Mouse (Mus musculus): ENCODE measurements at regions not wholly inside any gene's neighbourhood (a gene's known extent, or its start where the extent isn't known, plus 50 kb on each side); places are given as distances from the start of the nearest gene placed in this dataset.
"Not testable (repeated sequence)": the region's sequence is repeated elsewhere in the genome, so short reads cannot be mapped to it uniquely, and the experiment has no call there.

DNA sequence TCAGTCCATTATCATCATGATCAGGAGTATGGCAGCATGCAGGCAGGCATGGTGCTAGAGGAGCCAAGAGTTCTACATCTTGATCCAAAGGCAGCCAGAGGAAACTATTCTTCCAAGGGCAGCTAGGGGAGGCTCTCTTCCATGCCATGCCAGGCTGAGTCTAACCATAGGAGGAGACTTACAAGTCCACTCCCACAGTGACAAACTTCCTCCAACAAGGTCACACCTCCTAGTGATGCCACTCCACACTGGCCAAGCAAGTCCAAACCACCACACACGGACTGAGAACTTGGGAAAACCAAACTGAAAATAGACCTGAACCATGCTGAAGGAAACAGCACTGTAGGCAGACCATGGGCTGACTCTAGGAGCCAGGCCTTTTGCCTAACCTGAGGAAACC lies 197.4 kb downstream of the Prex1 start:
- DNase-seq = no peak

- DNase-seq = no peak
Observed at GRCm38 (mm10) chr2:166514664-166515063, 199.0 kb downstream of the Prex1 start.

- no peak for DNase-seq
Observed at GRCm38 (mm10) chr2:166512488-166512887, 201.1 kb downstream of the Prex1 start.

DNA sequence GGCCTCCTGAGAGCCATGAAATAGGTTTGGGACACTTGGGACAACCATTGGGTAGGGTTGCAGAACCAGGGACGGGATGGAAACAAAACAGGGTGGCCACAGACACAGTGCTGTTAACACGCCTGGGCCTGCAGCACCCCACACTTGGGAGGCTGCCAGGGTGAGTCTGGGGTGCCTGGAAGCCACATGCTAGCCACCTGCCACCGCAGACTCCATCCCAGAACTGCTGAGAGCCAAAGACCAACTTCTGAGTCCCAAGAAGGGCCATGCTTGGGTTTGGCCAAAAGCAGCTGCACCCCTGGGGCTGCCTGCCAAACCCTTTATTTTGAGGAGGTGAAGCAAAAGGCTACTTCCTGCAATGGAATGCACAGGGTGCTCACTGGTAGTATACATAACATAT lies 202.2 kb downstream of the Prex1 start:
- DNase-seq = not testable (repeated sequence)

- no peak for DNase-seq
Observed at GRCm38 (mm10) chr2:166510776-166511175, 202.9 kb downstream of the Prex1 start.

GRCm38 (mm10) chr2:166509591-166509990 lies 204.0 kb downstream of the Prex1 start:
- no peak for DNase-seq

DNA sequence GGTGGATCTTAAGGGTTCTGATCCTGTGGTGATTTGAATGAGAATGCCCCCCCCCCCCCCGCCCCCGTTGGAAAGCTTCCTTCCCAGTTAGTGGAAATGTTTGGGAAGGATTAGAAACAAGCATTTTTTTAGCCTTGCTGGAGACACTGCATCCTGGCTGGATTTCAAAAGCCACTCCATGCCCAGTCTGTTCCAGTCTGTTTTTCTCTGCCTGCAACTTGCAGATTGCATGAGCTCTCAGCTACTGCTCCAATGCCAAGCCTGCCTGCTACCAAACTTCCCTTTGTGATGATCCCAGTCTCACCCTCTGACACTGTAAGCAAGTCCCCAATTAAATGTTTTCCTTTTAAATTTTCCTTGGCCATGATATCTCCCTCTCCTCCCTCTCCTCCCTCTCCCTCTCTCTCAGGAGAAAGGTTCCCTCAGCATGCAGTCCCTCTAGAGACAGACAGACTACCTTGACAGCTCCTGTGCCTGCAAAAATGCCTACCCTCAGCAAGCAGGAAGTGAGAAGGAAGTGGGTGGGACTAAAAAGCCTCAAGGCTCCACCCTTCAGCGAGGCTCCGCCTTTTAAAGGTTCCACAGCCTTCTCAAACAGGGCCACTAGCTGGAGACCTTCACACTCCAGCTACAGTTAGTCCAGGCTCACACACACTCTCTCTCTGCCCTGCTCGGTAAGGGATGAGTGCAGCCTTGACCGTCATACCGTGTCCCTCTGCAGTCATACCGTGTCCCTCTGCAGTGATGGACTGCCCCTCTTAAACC lies 204.8 kb downstream of the Prex1 start:
- DNase-seq = no peak

DNA sequence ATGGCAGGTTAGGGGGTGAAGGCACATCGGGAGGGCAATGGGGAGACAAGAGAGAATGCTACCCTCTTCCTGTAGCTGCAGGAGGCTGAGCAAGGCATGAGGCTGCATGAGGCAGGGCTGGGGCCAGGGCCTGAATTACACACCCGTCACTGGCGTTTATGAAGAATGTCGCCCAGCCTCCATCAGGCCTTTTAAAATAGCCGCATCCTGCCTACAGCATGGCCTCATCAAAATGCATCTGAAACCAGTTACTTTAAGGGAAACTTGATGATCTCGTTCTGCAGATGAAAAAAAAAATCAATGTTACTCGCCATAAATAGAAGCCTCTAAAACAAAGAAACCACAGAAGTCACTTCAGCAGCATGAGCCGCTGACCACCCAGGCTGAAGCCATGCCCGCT lies 208.3 kb downstream of the Prex1 start:
- DNase-seq = no peak

DNA sequence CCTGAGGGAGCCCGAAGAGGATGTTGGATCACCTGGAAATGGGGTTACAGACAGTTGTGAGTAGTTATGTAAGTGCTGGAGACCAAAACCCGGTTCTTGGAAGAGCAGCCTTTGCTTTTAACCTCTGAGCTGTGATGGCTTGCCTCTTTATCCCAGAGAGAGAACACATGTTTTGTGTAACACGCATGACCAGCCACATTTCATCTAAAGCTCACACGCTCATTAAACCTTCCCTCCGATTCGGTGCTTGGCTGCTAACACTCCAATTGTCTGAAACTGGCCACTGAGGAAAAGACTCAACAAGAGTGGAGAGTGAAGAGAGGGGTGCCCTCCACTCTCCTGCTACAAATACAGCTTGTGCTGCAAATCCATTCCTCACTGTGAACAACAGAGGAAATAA lies 210.0 kb downstream of the Prex1 start:
- DNase-seq = no peak

- DNase-seq = peak; percentile 15
Observed at GRCm38 (mm10) chr2:166492895-166493294, 220.7 kb downstream of the Prex1 start.

- DNase-seq = no peak
Observed at GRCm38 (mm10) chr2:166492421-166492820, 221.2 kb downstream of the Prex1 start.

- DNase-seq = no peak
Observed at GRCm38 (mm10) chr2:166491861-166492260, 221.8 kb downstream of the Prex1 start.

DNA sequence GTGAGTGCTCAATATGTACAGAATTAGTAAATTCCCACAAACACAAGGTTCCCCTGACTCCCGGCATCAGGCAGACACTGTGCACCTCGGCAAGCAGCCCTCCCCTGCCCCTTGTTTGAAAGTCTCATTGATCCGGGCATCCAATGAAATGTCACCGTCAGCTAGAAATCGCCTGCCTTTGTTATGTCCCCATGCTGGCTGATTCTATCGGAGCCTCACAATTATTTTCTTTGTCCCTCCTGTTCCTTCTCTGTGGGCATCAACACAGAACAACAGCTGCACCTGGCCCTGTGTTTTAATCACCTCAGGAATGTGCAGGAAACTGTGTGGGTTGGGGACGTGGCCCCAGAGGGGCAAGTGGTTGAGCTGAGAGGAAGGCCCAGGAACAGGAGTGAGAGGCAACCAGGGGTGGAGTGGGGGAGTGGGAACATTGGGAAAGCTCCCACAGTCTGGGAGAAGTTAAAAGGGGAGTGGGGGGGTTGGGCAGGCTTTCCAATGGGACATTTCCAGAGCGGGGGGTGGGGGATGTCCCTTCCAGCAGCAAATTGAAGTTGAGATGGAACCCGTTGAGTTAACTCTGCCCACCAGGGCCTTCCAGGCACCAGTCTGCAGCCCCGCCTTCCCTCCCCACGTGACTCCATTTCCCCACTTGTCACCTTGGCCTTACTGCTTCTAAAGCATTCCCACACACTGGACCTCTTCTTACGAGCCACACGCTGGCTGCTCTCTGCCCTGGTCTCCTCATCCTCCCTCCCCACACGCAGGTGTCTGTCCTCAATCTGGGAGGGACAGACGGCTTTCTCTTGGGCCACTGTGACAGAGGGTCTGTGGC lies 224.4 kb downstream of the Prex1 start:
- no peak for DNase-seq

DNA sequence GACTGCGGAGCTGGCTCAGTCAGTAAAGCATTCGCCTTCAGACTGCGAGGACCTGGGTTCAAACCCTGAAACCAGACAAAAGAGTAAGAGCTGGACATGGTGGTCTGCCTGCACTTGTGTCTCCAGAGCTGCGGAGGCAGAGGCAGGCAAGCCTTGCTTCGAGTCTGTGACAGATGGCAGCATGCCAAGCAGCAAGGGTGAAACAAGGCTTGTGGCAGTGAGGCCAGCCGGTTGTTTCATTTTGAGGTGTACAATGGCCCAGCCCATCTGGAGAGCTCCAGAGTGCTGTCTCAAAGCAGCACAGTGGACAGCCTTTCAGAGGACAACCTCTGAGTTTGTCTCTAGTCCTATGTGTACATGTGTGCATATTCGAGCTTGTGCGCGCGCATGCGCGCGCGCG lies 225.9 kb downstream of the Prex1 start:
- DNase-seq = no peak

GRCm38 (mm10) chr2:166485788-166486187 lies 227.8 kb downstream of the Prex1 start:
- no peak for DNase-seq

DNA sequence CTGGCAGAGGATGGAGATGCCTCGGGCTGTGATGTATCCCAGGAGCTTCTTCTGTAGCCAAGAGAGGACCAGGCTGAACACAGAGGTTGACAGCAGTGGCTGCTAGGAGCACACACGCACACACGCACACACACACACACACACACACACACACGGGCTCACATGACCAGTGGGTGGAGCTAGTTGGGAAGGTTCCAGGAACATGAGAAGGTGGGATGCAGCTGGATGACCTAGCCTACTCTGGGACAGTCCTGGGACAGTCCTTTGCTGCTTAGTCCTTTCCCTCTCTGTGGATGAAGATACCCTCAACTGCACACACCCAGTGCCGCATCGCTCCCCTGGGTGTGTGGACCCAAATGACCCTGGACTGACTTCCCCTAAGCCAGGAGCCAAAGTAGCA lies 228.3 kb downstream of the Prex1 start:
- no peak for DNase-seq

GRCm38 (mm10) chr2:166483617-166484319 lies 229.9 kb downstream of the Prex1 start:
- DNase-seq = no peak

- no peak for DNase-seq
Observed at GRCm38 (mm10) chr2:166482720-166483616, 230.7 kb downstream of the Prex1 start.

GRCm38 (mm10) chr2:166481774-166482173 lies 231.9 kb downstream of the Prex1 start:
- DNase-seq = no peak

GRCm38 (mm10) chr2:166481362-166481761 lies 232.3 kb downstream of the Prex1 start:
- DNase-seq = no peak

- DNase-seq = no peak
Observed at GRCm38 (mm10) chr2:166480883-166481282, 232.7 kb downstream of the Prex1 start.

DNA sequence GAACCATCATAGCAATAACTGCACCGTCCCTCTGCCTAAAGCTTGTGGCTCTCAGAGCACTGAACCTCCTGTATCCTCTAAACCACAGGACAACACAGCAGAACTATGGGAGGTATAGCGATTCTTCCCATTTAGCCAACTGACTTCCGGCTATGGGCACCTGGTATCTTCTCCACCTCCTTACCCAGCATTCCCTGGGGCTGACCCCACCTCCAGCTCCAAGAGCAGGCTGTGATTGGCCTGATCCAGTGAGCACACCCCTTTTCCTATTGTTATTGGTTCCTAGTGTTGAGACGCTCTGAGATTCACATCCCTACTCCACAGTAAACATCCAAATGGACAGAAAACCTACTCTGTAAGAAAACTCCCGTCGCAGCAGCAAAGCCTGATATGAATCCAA lies 236.7 kb downstream of the Prex1 start:
- no peak for DNase-seq

- no peak for DNase-seq
Observed at GRCm38 (mm10) chr2:166475624-166476023, 238.0 kb downstream of the Prex1 start.
